Mouse (Mus musculus) midbrain, embryonic 13.5 days (tissue): Measurements from ENCODE around the gene Sncb. TPM values are rescaled to one million over a fixed set of nuclear protein-coding genes. Genes with fewer than 3 reads are reported as not detected.

ENCODE experiments used
- ATAC-seq: fragments of 200-750 bp; cut with Nextera tagmentation; 2 replicates; pipeline ENCODE4 v1.8.0; 2017; ENCODE audit warnings: mild to moderate bottlenecking, moderate TSS enrichment, moderate library complexity
- H3K27ac ChIP-seq: fragments of 300-500 bp; sonication (generic); 2 replicates; pipeline ENCODE4 v1.5.1; 2015; ENCODE audit warnings: inconsistent platforms, mild to moderate bottlenecking, moderate library complexity
- H3K27me3 ChIP-seq: fragments of 300-500 bp; sonication (generic); 2 replicates; pipeline ENCODE4 v1.6.1; 2015; ENCODE audit warnings: mild to moderate bottlenecking, inconsistent platforms
- H3K36me3 ChIP-seq: fragments of 300-500 bp; sonication (generic); 2 replicates; pipeline ENCODE4 v1.6.1; 2015; ENCODE audit warnings: mild to moderate bottlenecking, inconsistent platforms
- H3K4me1 ChIP-seq: fragments of 300-500 bp; sonication (generic); replicated peaks from 2 replicates; pipeline ENCODE4 v1.6.1; 2015; ENCODE audit warnings: inconsistent platforms
- H3K4me2 ChIP-seq: fragments of 300-500 bp; sonication (generic); replicated peaks from 2 replicates; pipeline ENCODE4 v1.6.1; 2015; ENCODE audit warnings: moderate library complexity, mild to moderate bottlenecking, inconsistent platforms
- H3K4me3 ChIP-seq: fragments of 300-500 bp; sonication (generic); replicated peaks from 2 replicates; pipeline ENCODE4 v1.5.1; 2015; ENCODE audit warnings: mild to moderate bottlenecking, inconsistent platforms
- H3K9ac ChIP-seq: fragments of 300-500 bp; sonication (generic); replicated peaks from 2 replicates; pipeline ENCODE4 v1.6.1; 2015; ENCODE audit warnings: mild to moderate bottlenecking, inconsistent platforms
- H3K9me3 ChIP-seq: fragments of 300-500 bp; sonication (generic); 2 replicates; pipeline ENCODE4 v1.6.1; 2016; ENCODE audit warnings: mild to moderate bottlenecking, inconsistent platforms
- WGBS: fragments of 180-500 bp; shearing (Covaris S2); methylation state at CpG from one replicate; pipeline ENCODE4 v1.1.7; 2015; 5-methylcytosine and 5-hydroxymethylcytosine counted together
- polyA plus RNA-seq: library from polyadenylated mRNA; unstranded; fragments of >200 nt; fragmentation: Nextera tagmentation; extraction: Ambion mirVana; gene quantifications from 2 replicates; pipeline ENCODE4 v1.2.1, GENCODE M21; 2015

Gene Sncb
- polyA plus RNA-seq, 1 experiment from 2014 or later = 10.0 TPM

- WGBS = 41% methylated on average over 12 of the region's 12 CpGs
These were observed 12.0 kb downstream of the Sncb start for GRCm38 (mm10) chr13:54754169-54755080.

GRCm38 (mm10) chr13:54753733-54754132, 12.7 kb downstream of the Sncb start:
- H3K4me3 ChIP-seq = no peak overlapping the region
- no peak overlapping the region for H3K4me2 ChIP-seq
- no peaks in the 10 kb centered on the region for H3K9me3 ChIP-seq
- H3K27me3 ChIP-seq = peaks cover 30% of the 10 kb centered on the region
- H3K27ac ChIP-seq = no peak overlapping the region
- no peak for ATAC-seq
- H3K9ac ChIP-seq = no peak overlapping the region
- H3K4me1 ChIP-seq = peaks cover 51% of the 10 kb centered on the region
- WGBS = 67% methylated on average over 6 of the region's 6 CpGs
- H3K36me3 ChIP-seq = no peaks in the 10 kb centered on the region

More at GRCm38 (mm10) chr13:54754169-54755080, 12.0 kb downstream of the Sncb start:
- Histone ChIP-seq H3K36me3 (no peaks in the 10 kb centered on the region), H3K9ac (no peak overlapping the region), H3K4me2 (no peak overlapping the region), H3K27me3 (peaks cover 30% of the 10 kb centered on the region), H3K4me1 (peaks cover 55% of the 10 kb centered on the region), H3K27ac (no peak overlapping the region), H3K9me3 (no peaks in the 10 kb centered on the region), H3K4me3 (no peak overlapping the region)
- ATAC-seq = no peak

- H3K4me1 ChIP-seq = peaks cover 59% of the 10 kb centered on the region
- WGBS = 73% methylated on average over 10 of the region's 10 CpGs
- peaks cover 35% of the 10 kb centered on the region for H3K27me3 ChIP-seq
- H3K4me2 ChIP-seq = no peak overlapping the region
- no peak overlapping the region for H3K27ac ChIP-seq
- H3K9me3 ChIP-seq = no peaks in the 10 kb centered on the region
- no peak for ATAC-seq
- H3K36me3 ChIP-seq = no peaks in the 10 kb centered on the region
- 0 out of 2 replicates have a peak overlapping the region, but pooled peaks have one; percentile 28 for H3K9ac ChIP-seq
- no peak overlapping the region for H3K4me3 ChIP-seq
These were observed 13.7 kb downstream of the Sncb start for GRCm38 (mm10) chr13:54752656-54753055.

- Histone ChIP-seq H3K4me3 (peak overlapping the region; percentile 68), H3K9me3 (no peaks in the 10 kb centered on the region), H3K27ac (no peak overlapping the region), H3K36me3 (no peaks in the 10 kb centered on the region), H3K4me1 (peaks cover 65% of the 10 kb centered on the region), H3K9ac (no peak overlapping the region), H3K4me2 (peak overlapping the region; percentile 77), H3K27me3 (peaks cover 35% of the 10 kb centered on the region)
- no peak for ATAC-seq
- 4% methylated on average over 8 of the region's 8 CpGs for WGBS
These were observed 15.7 kb downstream of the Sncb start for GRCm38 (mm10) chr13:54750699-54751098.

DNA sequence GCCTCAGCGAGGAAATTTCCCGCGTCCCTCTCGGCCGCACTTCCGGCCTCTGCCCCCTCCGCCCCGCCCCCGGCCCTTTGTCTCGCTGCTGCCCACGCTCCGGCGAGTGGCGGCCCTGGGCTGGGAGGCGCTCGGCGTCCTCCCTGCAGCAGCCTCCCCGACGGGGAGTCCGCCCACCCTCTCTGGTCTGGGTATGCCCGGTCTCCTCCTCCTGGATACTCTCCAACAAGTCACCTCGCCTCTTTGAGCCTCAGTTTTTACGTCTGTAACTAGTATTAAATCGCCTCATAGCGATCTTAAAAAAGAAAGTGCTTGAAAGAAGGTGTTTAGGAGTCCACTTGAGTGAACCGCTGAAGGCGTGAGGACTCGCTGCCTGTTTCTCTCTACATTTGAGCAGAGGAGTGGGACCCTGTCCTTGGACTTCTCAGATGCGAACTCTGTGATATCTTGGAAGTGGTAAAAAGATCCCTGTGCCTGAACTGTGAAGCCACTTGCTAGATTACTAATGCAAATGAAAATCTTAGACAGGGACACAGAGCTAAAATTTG, 16.5 kb downstream of the Sncb start, which contains the start of gene Gprin1:
Gene Gprin1, minus strand, starts transcription at position 11 of the 548 bp plus-strand sequence.
- peak within 1 kb of the TSS; percentile 77 for H3K4me2 ChIP-seq
- H3K27me3 ChIP-seq = peaks cover 35% of the 10 kb centered on the region
- peak within 1 kb of the TSS; percentile 84 for H3K9ac ChIP-seq
- peak within 1 kb of the TSS; percentile 68 for H3K4me3 ChIP-seq
- H3K4me1 ChIP-seq = peaks cover 65% of the 10 kb centered on the region
- peak; percentile 77 for ATAC-seq
- no peaks in the 10 kb centered on the region for H3K9me3 ChIP-seq
- H3K27ac ChIP-seq = peak within 1 kb of the TSS; percentile 94
- WGBS = under 1% methylated on average over 25 of the region's 29 CpGs
- peaks cover 2% of the 10 kb centered on the region; the same call in 1 of the 2 replicates for H3K36me3 ChIP-seq

- peak overlapping the region; percentile 94 for H3K27ac ChIP-seq
- H3K9me3 ChIP-seq = no peaks in the 10 kb centered on the region
- peak; percentile 89 for ATAC-seq
- WGBS = 1% methylated on average over 49 of the region's 100 CpGs
- peak overlapping the region; percentile 84 for H3K9ac ChIP-seq
- H3K27me3 ChIP-seq = peaks cover 35% of the 10 kb centered on the region
- peaks cover 5% of the 10 kb centered on the region; the same call in 1 of the 2 replicates for H3K36me3 ChIP-seq
- peaks cover 64% of the 10 kb centered on the region for H3K4me1 ChIP-seq
- H3K4me2 ChIP-seq = peak overlapping the region; percentile 77
- peak overlapping the region; percentile 68 for H3K4me3 ChIP-seq
These were observed 17.1 kb downstream of the Sncb start for GRCm38 (mm10) chr13:54749061-54749863.

DNA sequence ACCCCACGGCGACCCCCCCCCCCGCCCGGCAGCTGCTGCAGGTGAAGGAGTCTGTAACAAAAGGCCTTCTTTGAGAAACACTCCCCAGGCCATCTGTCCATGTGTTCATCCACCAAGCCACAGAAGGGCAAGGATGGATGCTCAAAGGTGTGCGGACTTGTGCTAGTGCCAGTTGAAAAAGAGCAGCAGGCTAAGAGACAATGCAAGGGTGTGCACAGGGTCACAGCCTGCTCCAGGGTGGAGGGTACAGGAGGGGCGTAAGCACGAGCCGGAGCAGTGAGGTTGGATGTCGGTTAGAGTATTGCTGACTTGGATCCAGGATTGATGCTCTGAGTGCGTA, 17.7 kb downstream of the Sncb start:
- WGBS = 31% methylated on average over 10 of the region's 10 CpGs
- H3K9ac ChIP-seq = peak overlapping the region; percentile 84
- H3K27me3 ChIP-seq = peaks cover 35% of the 10 kb centered on the region
- peaks cover 60% of the 10 kb centered on the region for H3K4me1 ChIP-seq
- ATAC-seq = peak; percentile 54
- peak overlapping the region; percentile 77 for H3K4me2 ChIP-seq
- peak overlapping the region; percentile 94 for H3K27ac ChIP-seq
- no peaks in the 10 kb centered on the region for H3K9me3 ChIP-seq
- peaks cover 10% of the 10 kb centered on the region for H3K36me3 ChIP-seq
- peak overlapping the region; percentile 68 for H3K4me3 ChIP-seq

GRCm38 (mm10) chr13:54748190-54748589, 18.2 kb downstream of the Sncb start:
- Histone ChIP-seq H3K9me3 (no peaks in the 10 kb centered on the region), H3K9ac (peak overlapping the region; percentile 84), H3K4me1 (peaks cover 60% of the 10 kb centered on the region), H3K27ac (peak overlapping the region; percentile 45; the same call in 1 of the 2 replicates), H3K27me3 (peaks cover 32% of the 10 kb centered on the region), H3K4me2 (peak overlapping the region; percentile 77), H3K36me3 (peaks cover 11% of the 10 kb centered on the region), H3K4me3 (peak overlapping the region; percentile 68)
- 84% methylated on average over 8 of the region's 8 CpGs for WGBS
- ATAC-seq = no peak

GRCm38 (mm10) chr13:54746896-54747295, 19.5 kb downstream of the Sncb start:
- Histone ChIP-seq H3K9me3 (no peaks in the 10 kb centered on the region), H3K36me3 (peaks cover 11% of the 10 kb centered on the region), H3K9ac (peak overlapping the region; percentile 84), H3K4me1 (peaks cover 55% of the 10 kb centered on the region), H3K27ac (no peak overlapping the region), H3K4me3 (peak overlapping the region; percentile 68; the same call in 1 of the 2 replicates), H3K27me3 (peaks cover 21% of the 10 kb centered on the region), H3K4me2 (peak overlapping the region; percentile 77)
- 33% methylated on average over 10 of the region's 10 CpGs for WGBS
- no peak for ATAC-seq

- Histone ChIP-seq H3K9me3 (no peaks in the 10 kb centered on the region), H3K27ac (no peak overlapping the region), H3K4me1 (peaks cover 60% of the 10 kb centered on the region), H3K4me2 (peak overlapping the region; percentile 77), H3K9ac (peak overlapping the region; percentile 25; the same call in 1 of the 2 replicates), H3K4me3 (0 out of 2 replicates have a peak overlapping the region, but pooled peaks have one; percentile 2), H3K27me3 (peaks cover 13% of the 10 kb centered on the region), H3K36me3 (peaks cover 18% of the 10 kb centered on the region)
- 43% methylated on average over 6 of the region's 6 CpGs for WGBS
- ATAC-seq = no peak
These were observed 20.3 kb downstream of the Sncb start for GRCm38 (mm10) chr13:54746110-54746509.

DNA sequence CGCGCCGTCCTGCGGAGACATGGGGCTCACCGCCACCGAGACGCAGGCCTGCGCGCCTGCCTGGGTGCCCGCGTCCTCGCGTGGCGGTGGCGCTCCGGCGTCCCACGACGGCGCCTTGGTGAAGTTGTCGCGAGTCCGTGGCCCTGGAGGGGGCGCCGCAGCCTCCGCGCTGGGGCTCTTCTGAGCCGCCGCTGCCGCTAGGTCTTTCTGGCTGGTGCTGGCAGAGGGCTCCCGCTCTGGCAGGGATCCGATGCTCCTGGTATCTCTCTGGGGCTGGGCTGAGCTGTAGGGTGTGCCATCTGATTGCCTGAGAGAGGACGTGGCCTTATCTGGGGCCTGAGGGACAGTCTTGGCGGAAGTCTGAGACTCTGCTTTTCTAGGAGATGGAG, 28.2 kb downstream of the Sncb start:
- Histone ChIP-seq H3K27ac (no peak overlapping the region), H3K4me2 (peak overlapping the region; percentile 47), H3K4me1 (peaks cover 24% of the 10 kb centered on the region), H3K27me3 (peaks cover 43% of the 10 kb centered on the region), H3K9ac (peak overlapping the region; percentile 49), H3K4me3 (peak overlapping the region; percentile 20), H3K36me3 (peaks cover 69% of the 10 kb centered on the region), H3K9me3 (no peaks in the 10 kb centered on the region; the same call in 1 of the 2 replicates)
- no peak for ATAC-seq
- WGBS = 4% methylated on average over 34 of the region's 34 CpGs
